Mouse (Mus musculus) left cerebral cortex, adult 8-10 months (tissue): ENCODE data around the gene Tox2. TPM values are rescaled to one million over a fixed set of nuclear protein-coding genes. Genes with fewer than 3 reads are reported as not detected.

ENCODE experiments used
- DNase-seq, 2 experiments: peaks; one replicate each; pipeline ENCODE4 v3.0.0; 2022; ENCODE audit warnings: low spot score in 2 of 2
- total RNA-seq, 4 experiments: library from RNA; stranded (reverse); gene quantifications; 2 replicates each; pipeline ENCODE4 v1.2.4; 2022

Tox2 gene
- total RNA-seq, 4 experiments from 2014 or later = 28.8 to 37.3 (median 34.1) TPM

GRCm38 (mm10) chr2:163362940-163363921 is 160.3 kb downstream of the Tox2 start:
- DNase-seq = no peak

DNA sequence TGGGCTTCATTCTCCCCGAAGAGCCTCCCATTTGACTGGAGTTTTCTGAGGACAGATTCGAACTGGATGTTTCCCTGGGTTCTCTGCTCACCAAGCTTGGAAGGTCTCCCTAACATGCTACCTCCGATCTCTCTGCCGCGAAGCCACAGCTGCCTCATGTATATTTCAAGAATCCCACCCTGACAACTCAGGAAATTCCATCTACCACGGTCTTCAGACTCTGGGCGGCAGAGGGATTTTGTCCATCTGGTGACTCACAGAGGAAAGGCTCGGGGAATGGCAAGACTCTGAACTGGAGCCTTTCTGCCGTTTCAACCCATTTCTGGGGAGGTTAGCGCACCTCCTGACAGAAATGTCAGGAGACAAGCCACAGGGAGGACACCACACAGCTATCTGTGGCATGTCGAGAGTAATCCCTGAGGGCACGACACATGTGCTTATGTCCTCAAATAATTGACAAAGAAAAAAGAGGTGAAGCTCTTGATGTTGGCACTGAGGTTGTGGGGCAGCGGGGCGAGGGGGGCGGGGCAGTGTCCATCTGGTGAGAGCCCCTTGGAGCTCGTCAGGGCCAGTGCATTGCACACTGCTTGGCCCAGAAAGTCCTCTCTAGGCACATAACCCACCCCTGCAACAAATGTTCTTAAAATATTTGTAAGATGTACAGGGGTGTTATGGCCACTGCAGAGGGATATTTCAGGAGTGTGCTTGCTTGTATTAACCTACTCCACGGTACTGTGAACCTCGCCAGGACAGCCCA is 162.0 kb downstream of the Tox2 start:
- DNase-seq = no peak

- no peak for DNase-seq
Measured at GRCm38 (mm10) chr2:163370175-163370574, 167.2 kb downstream of the Tox2 start.

DNA sequence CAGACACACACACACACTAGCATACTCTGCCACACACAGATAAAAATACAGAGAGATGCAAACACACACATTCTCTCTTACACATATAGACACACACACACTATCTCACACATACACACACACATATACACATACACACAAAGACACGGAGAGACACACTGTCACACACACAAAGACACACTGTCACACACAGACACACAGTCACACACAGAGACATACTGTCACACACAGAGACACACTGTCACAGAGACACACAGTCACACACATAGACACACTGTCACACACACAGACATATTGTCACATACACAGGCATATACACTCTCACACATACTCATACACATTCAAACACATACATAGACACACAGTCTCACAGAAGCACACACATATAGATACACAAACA is 169.7 kb downstream of the Tox2 start:
- DNase-seq = no peak

Other genes starting within 250 kb of the Tox2 start
- gene Sgk2, start 215.8 kb upstream of the Tox2 start, total RNA-seq = 1 to 10 TPM; 1.3 to 1.9 (median 1.9) TPM
- gene Ift52, start 185.8 kb upstream of the Tox2 start, total RNA-seq = 10 to 100 TPM; 43.3 to 45.9 (median 44.7) TPM
- gene Mybl2, start 148.4 kb upstream of the Tox2 start, total RNA-seq = 1 to 10 TPM in 3 of 4 experiments, under 1 TPM in 1; 0.64 to 2.1 (median 1.4) TPM
- gene Gtsf1l, start 115.3 kb upstream of the Tox2 start, total RNA-seq = not detected
- gene Jph2, start 194.9 kb downstream of the Tox2 start, total RNA-seq = under 1 TPM; 0.49 to 0.85 (median 0.71) TPM
- 10 to 100 TPM; 21.1 to 27.5 (median 27.1) TPM for gene Oser1, start 221.6 kb downstream of the Tox2 start, total RNA-seq
- gene Gdap1l1, start 235.4 kb downstream of the Tox2 start, total RNA-seq = 10 to 100 TPM; 61.0 to 66.6 (median 63.2) TPM